Mouse (Mus musculus): ENCODE results near the gene Stra6.

DNA sequence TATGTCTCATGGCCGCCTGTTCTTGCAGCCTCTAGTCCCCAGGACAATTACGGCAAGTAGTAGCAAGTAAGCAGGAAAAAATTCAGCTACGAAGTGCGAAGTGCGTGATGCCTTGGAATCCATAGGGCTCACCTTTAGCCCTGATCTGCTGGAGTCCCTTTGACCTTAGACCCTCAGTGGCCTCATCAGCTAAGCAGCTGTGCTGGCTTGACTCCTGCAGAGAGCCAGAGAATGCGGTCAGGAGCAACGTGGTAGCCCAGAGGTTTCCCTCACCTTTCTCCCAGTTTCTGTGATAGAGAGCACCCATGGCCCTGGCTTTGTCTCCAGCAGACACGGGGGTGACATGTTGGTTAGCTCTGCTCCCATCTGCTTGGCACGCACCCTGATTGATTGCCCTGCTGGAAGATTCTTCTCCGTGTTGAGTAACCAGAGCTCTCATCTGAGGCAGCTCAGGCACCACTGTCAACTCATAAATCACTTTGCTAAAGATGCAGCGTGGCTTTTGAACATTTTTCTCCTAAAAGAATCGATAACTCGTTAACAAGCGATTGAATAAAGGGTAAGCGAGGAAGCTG is 42.1 kb downstream of the Stra6 start:
- no peak for TF ChIP-seq POLR2A (IDR thresholded peaks at IDR 0.05; ENCODE audit: low read depth, low read length)
- TF ChIP-seq CTCF (IDR thresholded peaks at IDR 0.05; ENCODE audit: extremely low read depth, insufficient read depth, insufficient read length, insufficient replicate concordance): no peak

Measured in spleen, adult 2 months (tissue).